Mouse (Mus musculus): ENCODE results near the gene Cdc42ep1. TPM values are rescaled to one million over a fixed set of nuclear protein-coding genes. Genes with fewer than 3 reads are reported as not detected.

Gene Cdc42ep1
- total and polyA plus RNA-seq, 2 experiments from 2014 or later = 14.9 TPM

- Histone ChIP-seq H3K36me3 (ENCODE audit: insufficient read depth, low read length) (no peaks in the 10 kb centered on the region), H3K27me3 (ENCODE audit: insufficient read depth, low read length) (peaks cover 5% of the 10 kb centered on the region; the same call in 1 of the 2 replicates), H3K4me3 (ENCODE audit: low read depth, low read length) (no peak overlapping the region), H3K4me1 (ENCODE audit: insufficient read depth, low read length) (peaks cover 5% of the 10 kb centered on the region; the same call in 1 of the 2 replicates), H3K27ac (ENCODE audit: low read depth, low read length) (no peak overlapping the region), H3K9me3 (ENCODE audit: low read length) (no peaks in the 10 kb centered on the region), H3K9ac (replicated peaks; ENCODE audit: low read length, poor library complexity, severe bottlenecking) (no peak overlapping the region), H3K4me2 (ENCODE audit: low read depth, low read length, poor library complexity, severe bottlenecking) (no peak overlapping the region)
- DNase-seq (ENCODE audit: low spot score) (no peak), ATAC-seq (ENCODE audit: low FRiP score) (no peak)
- no peak for TF ChIP-seq CTCF (IDR thresholded peaks at IDR 0.05)
- 87% methylated on average over 3 of the region's 3 CpGs for WGBS
These were observed 35.3 kb upstream of the Cdc42ep1 start for GRCm38 (mm10) chr15:78807141-78807540.

DNA sequence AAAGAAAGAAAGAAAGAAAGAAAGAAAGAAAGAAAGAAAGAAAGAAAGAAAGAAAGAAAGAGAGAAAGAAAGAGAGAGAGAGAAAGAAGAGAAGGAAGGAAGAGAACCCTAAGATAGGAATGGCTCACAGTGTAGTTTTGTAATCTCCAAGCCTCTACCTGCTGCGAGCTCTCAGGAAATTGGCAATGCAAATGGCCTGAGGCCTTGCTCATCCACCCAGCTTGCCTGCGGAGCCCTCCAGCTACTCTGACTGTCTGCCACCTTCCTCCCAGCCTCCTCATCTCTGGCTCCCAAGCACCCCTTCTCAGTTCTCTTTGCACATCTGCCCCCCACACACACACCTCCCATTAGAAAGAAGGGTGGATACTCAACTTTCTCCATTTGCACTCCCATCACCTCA is 33.4 kb upstream of the Cdc42ep1 start:
- DNase-seq (ENCODE audit: low spot score) (no peak), ATAC-seq (ENCODE audit: low FRiP score) (no peak)
- Histone ChIP-seq H3K9me3 (ENCODE audit: low read length) (no peaks in the 10 kb centered on the region), H3K9ac (replicated peaks; ENCODE audit: low read length, poor library complexity, severe bottlenecking) (no peak overlapping the region), H3K4me2 (ENCODE audit: low read depth, low read length, poor library complexity, severe bottlenecking) (no peak overlapping the region), H3K4me1 (ENCODE audit: insufficient read depth, low read length) (no peaks in the 10 kb centered on the region), H3K27me3 (ENCODE audit: insufficient read depth, low read length) (no peaks in the 10 kb centered on the region), H3K4me3 (ENCODE audit: low read depth, low read length) (no peak overlapping the region), H3K36me3 (ENCODE audit: insufficient read depth, low read length) (no peaks in the 10 kb centered on the region), H3K27ac (ENCODE audit: low read depth, low read length) (no peak overlapping the region)
- no peak for TF ChIP-seq CTCF (IDR thresholded peaks at IDR 0.05)
- 68% methylated on average over 2 of the region's 2 CpGs for WGBS

DNA sequence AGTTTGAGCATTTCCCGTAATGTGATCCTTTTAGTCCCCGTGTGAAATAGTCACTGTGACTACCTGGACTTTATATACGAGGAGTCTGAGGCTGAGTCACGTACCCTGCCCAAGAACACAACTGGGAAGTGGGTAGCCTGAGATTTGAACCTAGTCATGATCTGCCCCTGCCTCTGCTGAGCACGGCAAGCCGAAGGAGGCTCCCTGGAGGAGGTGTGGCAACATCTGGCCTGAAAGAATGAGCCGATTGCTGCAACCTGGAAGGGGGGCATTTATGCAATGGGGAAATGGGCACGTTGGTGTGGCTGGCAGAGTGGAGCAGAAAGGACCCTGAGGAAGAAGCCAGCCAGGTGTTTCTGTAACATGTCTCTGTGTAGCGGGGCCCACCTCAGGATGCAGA is 32.7 kb upstream of the Cdc42ep1 start:
- no peak overlapping the region for H3K4me3 ChIP-seq (ENCODE audit: low read depth, low read length)
- ATAC-seq (ENCODE audit: low FRiP score) (no peak), DNase-seq (ENCODE audit: low spot score) (no peak)

GRCm38 (mm10) chr15:78810146-78810545 is 32.3 kb upstream of the Cdc42ep1 start:
- no peaks in the 10 kb centered on the region for H3K4me1 ChIP-seq (ENCODE audit: insufficient read depth, low read length)
- H3K9me3 ChIP-seq (ENCODE audit: low read length) = no peaks in the 10 kb centered on the region
- no peaks in the 10 kb centered on the region for H3K36me3 ChIP-seq (ENCODE audit: insufficient read depth, low read length)
- WGBS = 81% methylated on average over 9 of the region's 9 CpGs
- H3K4me2 ChIP-seq (ENCODE audit: low read depth, low read length, poor library complexity, severe bottlenecking) = no peak overlapping the region
- H3K9ac ChIP-seq (replicated peaks; ENCODE audit: low read length, poor library complexity, severe bottlenecking) = no peak overlapping the region
- ATAC-seq (ENCODE audit: low FRiP score) (no peak), DNase-seq (ENCODE audit: low spot score) (no peak)
- no peak overlapping the region for H3K27ac ChIP-seq (ENCODE audit: low read depth, low read length)
- H3K4me3 ChIP-seq (ENCODE audit: low read depth, low read length) = no peak overlapping the region
- no peak for TF ChIP-seq CTCF (IDR thresholded peaks at IDR 0.05)
- no peaks in the 10 kb centered on the region for H3K27me3 ChIP-seq (ENCODE audit: insufficient read depth, low read length)

More for the DNA sequence above, 32.7 kb upstream of the Cdc42ep1 start:
- no peak for TF ChIP-seq CTCF (IDR thresholded peaks at IDR 0.05)
- H3K9me3 ChIP-seq (ENCODE audit: low read length) = no peaks in the 10 kb centered on the region
- no peaks in the 10 kb centered on the region for H3K36me3 ChIP-seq (ENCODE audit: insufficient read depth, low read length)
- WGBS = 77% methylated on average over 9 of the region's 9 CpGs
- H3K27me3 ChIP-seq (ENCODE audit: insufficient read depth, low read length) = no peaks in the 10 kb centered on the region
- H3K27ac ChIP-seq (ENCODE audit: low read depth, low read length) = no peak overlapping the region
- no peak overlapping the region for H3K9ac ChIP-seq (replicated peaks; ENCODE audit: low read length, poor library complexity, severe bottlenecking)
- H3K4me1 ChIP-seq (ENCODE audit: insufficient read depth, low read length) = no peaks in the 10 kb centered on the region
- no peak overlapping the region for H3K4me2 ChIP-seq (ENCODE audit: low read depth, low read length, poor library complexity, severe bottlenecking)

DNA sequence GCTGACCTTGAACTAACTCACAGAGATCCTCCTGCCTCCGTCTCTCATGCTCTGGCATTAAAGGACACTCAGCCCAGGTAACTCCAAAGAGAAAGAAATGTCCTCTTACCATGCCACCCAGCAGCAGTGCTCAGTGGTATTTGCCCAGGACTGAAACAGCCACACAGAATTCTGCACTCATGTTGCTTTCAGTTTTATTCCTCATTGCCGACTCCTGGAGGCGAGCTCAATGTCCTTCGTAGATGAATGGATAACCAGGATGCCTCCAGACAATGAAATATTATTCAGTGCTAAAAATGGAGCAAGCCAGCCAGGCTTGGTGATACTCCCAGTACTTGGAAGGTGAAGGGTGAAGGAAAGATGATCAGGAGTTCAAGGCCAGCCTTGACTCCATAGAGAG is 28.8 kb upstream of the Cdc42ep1 start:
- H3K27ac ChIP-seq (ENCODE audit: low read depth, low read length) = no peak overlapping the region
- no peak overlapping the region for H3K4me2 ChIP-seq (ENCODE audit: low read depth, low read length, poor library complexity, severe bottlenecking)
- no peaks in the 10 kb centered on the region for H3K36me3 ChIP-seq (ENCODE audit: insufficient read depth, low read length)
- 92% methylated on average over 4 of the region's 4 CpGs for WGBS
- no peak for TF ChIP-seq CTCF (IDR thresholded peaks at IDR 0.05)
- ATAC-seq (ENCODE audit: low FRiP score) = no peak
- H3K4me1 ChIP-seq (ENCODE audit: insufficient read depth, low read length) = no peaks in the 10 kb centered on the region
- H3K4me3 ChIP-seq (ENCODE audit: low read depth, low read length) = no peak overlapping the region
- DNase-seq (ENCODE audit: low spot score) = no peak
- no peaks in the 10 kb centered on the region for H3K9me3 ChIP-seq (ENCODE audit: low read length)
- H3K9ac ChIP-seq (replicated peaks; ENCODE audit: low read length, poor library complexity, severe bottlenecking) = no peak overlapping the region
- H3K27me3 ChIP-seq (ENCODE audit: insufficient read depth, low read length) = no peaks in the 10 kb centered on the region

DNA sequence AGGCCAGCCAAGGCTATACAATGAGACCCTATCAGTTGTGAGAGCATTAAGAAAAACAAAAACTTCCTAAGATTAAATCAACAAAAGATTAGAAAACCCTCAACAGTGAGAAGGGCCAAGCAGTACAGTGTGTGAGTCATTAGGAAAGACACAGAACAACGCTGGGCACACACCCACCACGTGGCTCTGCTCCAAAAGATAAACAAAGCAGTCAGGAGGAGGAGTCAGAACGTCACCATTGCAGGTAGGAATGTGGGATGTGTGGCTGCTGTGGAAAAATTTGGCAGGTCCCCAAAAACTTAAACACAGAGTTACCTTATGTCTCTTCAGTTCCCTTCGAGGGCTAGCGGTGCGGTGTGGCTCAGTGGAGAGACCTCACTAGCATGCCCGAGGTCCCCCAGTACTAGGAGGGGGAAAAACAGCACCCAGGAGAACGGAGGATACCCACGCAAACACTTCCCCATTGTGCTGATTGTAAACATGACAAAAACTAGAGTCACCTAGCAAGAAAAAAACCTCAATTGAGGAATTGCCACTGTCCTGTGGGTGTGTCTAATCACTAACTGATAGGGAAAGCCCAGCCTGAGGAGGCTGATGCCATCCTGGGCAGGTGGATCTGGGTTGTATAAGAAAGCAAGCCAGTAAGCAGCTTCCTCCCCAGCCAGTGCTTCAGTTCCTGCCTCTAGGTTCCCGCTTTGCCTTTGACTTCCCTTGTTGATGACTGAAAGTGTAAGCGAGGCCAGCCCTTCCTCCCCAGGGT is 26.9 kb upstream of the Cdc42ep1 start:
- Histone ChIP-seq H3K4me3 (ENCODE audit: low read depth, low read length) (no peak overlapping the region), H3K4me1 (ENCODE audit: insufficient read depth, low read length) (no peaks in the 10 kb centered on the region), H3K9me3 (ENCODE audit: low read length) (no peaks in the 10 kb centered on the region), H3K4me2 (ENCODE audit: low read depth, low read length, poor library complexity, severe bottlenecking) (no peak overlapping the region), H3K27ac (ENCODE audit: low read depth, low read length) (no peak overlapping the region), H3K9ac (replicated peaks; ENCODE audit: low read length, poor library complexity, severe bottlenecking) (no peak overlapping the region), H3K27me3 (ENCODE audit: insufficient read depth, low read length) (no peaks in the 10 kb centered on the region), H3K36me3 (ENCODE audit: insufficient read depth, low read length) (no peaks in the 10 kb centered on the region)
- ATAC-seq (ENCODE audit: low FRiP score) = no peak
- no peak for TF ChIP-seq CTCF (IDR thresholded peaks at IDR 0.05)
- DNase-seq (ENCODE audit: low spot score) = no peak
- 68% methylated on average over 11 of the region's 11 CpGs for whole genome bisulfite sequencing

All from midbrain, postnatal 0 days (tissue).